Mouse (Mus musculus): ENCODE data around the gene Gm10961. TPM values are rescaled to one million over a fixed set of nuclear protein-coding genes. Genes with fewer than 3 reads are reported as not detected.
A peak's percentile ranks its signal among the peaks of the same experiment; 100 is the strongest.

Gene Gm10961
- polyA plus RNA-seq, 1 experiment, result not detected

- no peak for TF ChIP-seq CTCF (IDR thresholded peaks at IDR 0.05; ENCODE audit: insufficient read depth, low read depth, low read length)
- no peak for TF ChIP-seq POLR2A (IDR thresholded peaks at IDR 0.05; ENCODE audit: insufficient read depth, low read depth, low read length)
- Histone ChIP-seq H3K4me1 (ENCODE audit: control insufficient read depth, insufficient read depth, low read length) (peaks cover 7% of the 10 kb centered on the region), H3K27ac (ENCODE audit: insufficient read depth, low read depth, low read length) (no peak overlapping the region), H3K4me3 (ENCODE audit: insufficient read depth, low read depth, low read length) (no peak overlapping the region)
- 68% methylated on average over 6 of the region's 6 CpGs for WGBS
Measured at GRCm38 (mm10) chr3:107667426-107667825, 36.3 kb downstream of the Gm10961 start.

- TF ChIP-seq CTCF (IDR thresholded peaks at IDR 0.05; ENCODE audit: insufficient read depth, low read depth, low read length) (no peak), POLR2A (IDR thresholded peaks at IDR 0.05; ENCODE audit: insufficient read depth, low read depth, low read length) (no peak)
Measured at GRCm38 (mm10) chr3:107668786-107669185, 37.7 kb downstream of the Gm10961 start.

GRCm38 (mm10) chr3:107670500-107670899 lies 39.4 kb downstream of the Gm10961 start:
- TF ChIP-seq POLR2A (IDR thresholded peaks at IDR 0.05; ENCODE audit: insufficient read depth, low read depth, low read length), result no peak
- TF ChIP-seq CTCF (IDR thresholded peaks at IDR 0.05; ENCODE audit: insufficient read depth, low read depth, low read length), result no peak
- H3K4me1 ChIP-seq (ENCODE audit: control insufficient read depth, insufficient read depth, low read length), result peaks cover 7% of the 10 kb centered on the region
- WGBS, result 88% methylated on average over 4 of the region's 4 CpGs
- H3K4me3 ChIP-seq (ENCODE audit: insufficient read depth, low read depth, low read length), result no peak overlapping the region
- no peak overlapping the region for H3K27ac ChIP-seq (ENCODE audit: insufficient read depth, low read depth, low read length)

More at GRCm38 (mm10) chr3:107668786-107669185, 37.7 kb downstream of the Gm10961 start:
- H3K4me1 ChIP-seq (ENCODE audit: control insufficient read depth, insufficient read depth, low read length), result peaks cover 7% of the 10 kb centered on the region
- H3K4me3 ChIP-seq (ENCODE audit: insufficient read depth, low read depth, low read length), result no peak overlapping the region
- WGBS, result 39% methylated on average over 7 of the region's 7 CpGs
- no peak overlapping the region for H3K27ac ChIP-seq (ENCODE audit: insufficient read depth, low read depth, low read length)

GRCm38 (mm10) chr3:107671509-107671908 lies 40.4 kb downstream of the Gm10961 start:
- TF ChIP-seq POLR2A (IDR thresholded peaks at IDR 0.05; ENCODE audit: insufficient read depth, low read depth, low read length) (no peak), CTCF (IDR thresholded peaks at IDR 0.05; ENCODE audit: insufficient read depth, low read depth, low read length) (no peak)
- Histone ChIP-seq H3K27ac (ENCODE audit: insufficient read depth, low read depth, low read length) (no peak overlapping the region), H3K4me3 (ENCODE audit: insufficient read depth, low read depth, low read length) (no peak overlapping the region), H3K4me1 (ENCODE audit: control insufficient read depth, insufficient read depth, low read length) (peaks cover 7% of the 10 kb centered on the region)
- WGBS, result 87% methylated on average over 2 of the region's 2 CpGs

GRCm38 (mm10) chr3:107680790-107681576 lies 49.9 kb downstream of the Gm10961 start:
- no peak for TF ChIP-seq POLR2A (IDR thresholded peaks at IDR 0.05; ENCODE audit: insufficient read depth, low read depth, low read length)
- TF ChIP-seq CTCF (IDR thresholded peaks at IDR 0.05; ENCODE audit: insufficient read depth, low read depth, low read length), result no peak
- Histone ChIP-seq H3K4me3 (ENCODE audit: insufficient read depth, low read depth, low read length) (no peak overlapping the region), H3K4me1 (ENCODE audit: control insufficient read depth, insufficient read depth, low read length) (no peaks in the 10 kb centered on the region), H3K27ac (ENCODE audit: insufficient read depth, low read depth, low read length) (peak overlapping the region; percentile 56; the same call in 1 of the 2 replicates)
- whole genome bisulfite sequencing, result 5% methylated on average over 7 of the region's 7 CpGs

Other genes starting within 250 kb of the Gm10961 start
- gene Kcnc4, start 171.8 kb upstream of the Gm10961 start, polyA plus RNA-seq (2012; ENCODE audit: insufficient read depth, insufficient read length, low replicate concordance, missing spikeins), result not detected in 2 replicates
- 351 TPM in 1 of 2 replicates, not detected in the other for gene Slc6a17, start 113.3 kb upstream of the Gm10961 start, polyA plus RNA-seq (2012; ENCODE audit: insufficient read depth, insufficient read length, low replicate concordance, missing spikeins)
- gene Ubl4b, start 76.2 kb upstream of the Gm10961 start, polyA plus RNA-seq (2012; ENCODE audit: insufficient read depth, insufficient read length, low replicate concordance, missing spikeins), result not detected in 2 replicates
- gene Alx3, start 36.3 kb upstream of the Gm10961 start, polyA plus RNA-seq (2012; ENCODE audit: insufficient read depth, insufficient read length, low replicate concordance, missing spikeins), result not detected in 2 replicates
- gene Strip1, start 372 bp downstream of the Gm10961 start, polyA plus RNA-seq (2012; ENCODE audit: insufficient read depth, insufficient read length, low replicate concordance, missing spikeins), result not detected in 2 replicates
- gene Ahcyl1, start 65.2 kb downstream of the Gm10961 start, polyA plus RNA-seq (2012; ENCODE audit: insufficient read depth, insufficient read length, low replicate concordance, missing spikeins), result 109 and 279 TPM in 2 replicates
- gene Csf1, start 129.1 kb downstream of the Gm10961 start, polyA plus RNA-seq (2012; ENCODE audit: insufficient read depth, insufficient read length, low replicate concordance, missing spikeins), result not detected in 2 replicates
- not detected in 2 replicates for gene Eps8l3, start 245.9 kb downstream of the Gm10961 start, polyA plus RNA-seq (2012; ENCODE audit: insufficient read depth, insufficient read length, low replicate concordance, missing spikeins)

All from olfactory bulb, adult 2 months (tissue).